Mouse (Mus musculus) midbrain, postnatal 0 days (tissue): ENCODE data around the gene Zrsr1. TPM values are rescaled to one million over a fixed set of nuclear protein-coding genes. Genes with fewer than 3 reads are reported as not detected.

Experiments
- ATAC-seq: fragments of 200-750 bp; cut with Nextera tagmentation; 2 replicates; pipeline ENCODE4 v1.8.0; 2017; ENCODE audit warnings: moderate number of reproducible peaks, mild to moderate bottlenecking, moderate TSS enrichment, moderate library complexity; ENCODE audit not compliant: low FRiP score
- DNase-seq: peaks from one replicate; pipeline ENCODE4 v3.0.0-alpha.2; 2015; ENCODE audit warnings: low spot score
- H3K27ac ChIP-seq: fragments of 300-500 bp; sonication (generic); 2 replicates; pipeline ENCODE4 v1.5.1; 2014; ENCODE audit warnings: low read depth, mild to moderate bottlenecking, low read length, mixed read lengths
- H3K27me3 ChIP-seq: fragments of 300-500 bp; sonication (generic); 2 replicates; pipeline ENCODE4 v1.6.1; 2014; ENCODE audit warnings: low read length, control low read depth, mixed read lengths; ENCODE audit not compliant: insufficient read depth
- H3K36me3 ChIP-seq: fragments of 300-500 bp; sonication (generic); 2 replicates; pipeline ENCODE4 v1.6.1; 2014; ENCODE audit warnings: low read length, control low read depth, mixed read lengths; ENCODE audit not compliant: insufficient read depth
- H3K4me1 ChIP-seq: fragments of 300-500 bp; sonication (generic); 2 replicates; pipeline ENCODE4 v1.6.1; 2014; ENCODE audit warnings: mild to moderate bottlenecking, control low read depth, antibody characterized with exemption, low read length, mixed read lengths; ENCODE audit not compliant: insufficient read depth
- H3K4me2 ChIP-seq: fragments of 300-500 bp; sonication (generic); 2 replicates; pipeline ENCODE4 v1.6.1; 2014; ENCODE audit warnings: low read depth, mild to moderate bottlenecking, low read length, mixed read lengths; ENCODE audit not compliant: poor library complexity, severe bottlenecking
- H3K4me3 ChIP-seq: fragments of 300-500 bp; sonication (generic); 2 replicates; pipeline ENCODE4 v1.5.1; 2014; ENCODE audit warnings: low read depth, mild to moderate bottlenecking, low read length, moderate library complexity
- H3K9ac ChIP-seq: fragments of 300-500 bp; sonication (generic); replicated peaks from 2 replicates; pipeline ENCODE4 v1.6.1; 2014; ENCODE audit warnings: mild to moderate bottlenecking, low read length, moderate library complexity, mixed read lengths; ENCODE audit not compliant: poor library complexity, severe bottlenecking
- H3K9me3 ChIP-seq: fragments of 300-500 bp; sonication (generic); 2 replicates; pipeline ENCODE4 v1.6.1; 2016; ENCODE audit warnings: low read length, control low read depth
- CTCF ChIP-seq: IDR thresholded peaks from 2 replicates; pipeline ENCODE4 v1.5.1; 2016; ENCODE audit warnings: antibody characterized with exemption, mild to moderate bottlenecking
- WGBS: fragments of 180-500 bp; shearing (Covaris S2); extraction: QIAGEN DNeasy Blood & Tissue Kit; methylation state at CpG from one replicate; pipeline ENCODE4 v1.1.7; 2014; 5-methylcytosine and 5-hydroxymethylcytosine counted together
- polyA plus RNA-seq: library from polyadenylated mRNA; unstranded; fragments of >200 nt; fragmentation: Nextera tagmentation; extraction: Ambion mirVana; gene quantifications from 2 replicates; pipeline ENCODE4 v1.2.1, GENCODE M21; 2015
- total RNA-seq: library from RNA; depleted of rRNA; stranded (reverse); fragments of >200 nt; gene quantifications from 2 replicates; pipeline ENCODE4 v1.2.3, GENCODE M21; 2014

Zrsr1 gene
- total and polyA plus RNA-seq, 2 experiments from 2014 or later, result 8.4 to 23.6 TPM

- H3K9me3 ChIP-seq, result no peaks in the 10 kb centered on the region
- H3K36me3 ChIP-seq, result peaks cover 10% of the 10 kb centered on the region
- TF ChIP-seq CTCF, result no peak
- 0 out of 2 replicates have a peak overlapping the region, but pooled peaks have one; percentile 65 for H3K9ac ChIP-seq
- no peaks in the 10 kb centered on the region for H3K27me3 ChIP-seq
- WGBS, result 26% methylated on average over 4 of the region's 4 CpGs
- no peak for DNase-seq
- H3K4me3 ChIP-seq, result peak overlapping the region; percentile 65
- no peak for ATAC-seq
- H3K4me2 ChIP-seq, result peak overlapping the region; percentile 68
- H3K4me1 ChIP-seq, result no peaks in the 10 kb centered on the region
- no peak overlapping the region for H3K27ac ChIP-seq
Measured at GRCm38 (mm10) chr11:23008824-23009200, 37.0 kb downstream of the Zrsr1 start.

- 84% methylated on average over 1 of the region's 1 CpGs for WGBS
- no peak overlapping the region for H3K27ac ChIP-seq
- H3K9ac ChIP-seq, result no peak overlapping the region
- ATAC-seq (no peak), DNase-seq (no peak)
- H3K4me2 ChIP-seq, result no peak overlapping the region
- H3K4me1 ChIP-seq, result no peaks in the 10 kb centered on the region
- no peak overlapping the region for H3K4me3 ChIP-seq
- no peaks in the 10 kb centered on the region for H3K36me3 ChIP-seq
- no peaks in the 10 kb centered on the region for H3K9me3 ChIP-seq
- TF ChIP-seq CTCF, result no peak
- H3K27me3 ChIP-seq, result no peaks in the 10 kb centered on the region
Measured at GRCm38 (mm10) chr11:23013096-23013495, 41.3 kb downstream of the Zrsr1 start.

GRCm38 (mm10) chr11:23013580-23014294, 41.9 kb downstream of the Zrsr1 start:
- Histone ChIP-seq H3K4me3 (no peak overlapping the region), H3K27me3 (no peaks in the 10 kb centered on the region), H3K9ac (no peak overlapping the region), H3K4me2 (no peak overlapping the region), H3K36me3 (no peaks in the 10 kb centered on the region), H3K4me1 (no peaks in the 10 kb centered on the region), H3K27ac (no peak overlapping the region), H3K9me3 (no peaks in the 10 kb centered on the region)
- TF ChIP-seq CTCF, result peak; percentile 52
- no peak for DNase-seq
- ATAC-seq, result no peak
- 90% methylated on average over 4 of the region's 4 CpGs for WGBS

- H3K4me3 ChIP-seq, result no peak overlapping the region
- no peak overlapping the region for H3K4me2 ChIP-seq
- H3K9ac ChIP-seq, result no peak overlapping the region
- H3K27ac ChIP-seq, result no peak overlapping the region
- no peaks in the 10 kb centered on the region for H3K9me3 ChIP-seq
- no peak for TF ChIP-seq CTCF
- DNase-seq (no peak), ATAC-seq (no peak)
- WGBS, result 69% methylated on average over 6 of the region's 6 CpGs
- H3K27me3 ChIP-seq, result no peaks in the 10 kb centered on the region
- H3K4me1 ChIP-seq, result no peaks in the 10 kb centered on the region
- no peaks in the 10 kb centered on the region for H3K36me3 ChIP-seq
Measured at GRCm38 (mm10) chr11:23014996-23015395, 43.2 kb downstream of the Zrsr1 start.

- Histone ChIP-seq H3K4me2 (no peak overlapping the region), H3K4me1 (no peaks in the 10 kb centered on the region), H3K9me3 (no peaks in the 10 kb centered on the region), H3K27me3 (no peaks in the 10 kb centered on the region), H3K4me3 (no peak overlapping the region), H3K27ac (no peak overlapping the region), H3K36me3 (no peaks in the 10 kb centered on the region), H3K9ac (no peak overlapping the region)
- TF ChIP-seq CTCF, result no peak
- 94% methylated on average over 4 of the region's 4 CpGs for WGBS
- DNase-seq (no peak), ATAC-seq (no peak)
Measured at GRCm38 (mm10) chr11:23017943-23018342, 46.1 kb downstream of the Zrsr1 start.

- Histone ChIP-seq H3K27me3 (no peaks in the 10 kb centered on the region), H3K27ac (no peak overlapping the region), H3K4me1 (no peaks in the 10 kb centered on the region), H3K36me3 (no peaks in the 10 kb centered on the region), H3K4me3 (no peak overlapping the region), H3K4me2 (no peak overlapping the region), H3K9ac (no peak overlapping the region), H3K9me3 (no peaks in the 10 kb centered on the region)
- TF ChIP-seq CTCF, result no peak
- ATAC-seq (no peak), DNase-seq (no peak)
- WGBS, result 63% methylated on average over 24 of the region's 24 CpGs
Measured at GRCm38 (mm10) chr11:23020116-23020770, 48.4 kb downstream of the Zrsr1 start.
